Mouse (Mus musculus) kidney, postnatal 10 days (tissue): ENCODE results near the gene Tppp2.

Source experiments
- DNase-seq: peaks from one replicate; pipeline ENCODE4 v3.0.0; 2021; ENCODE audit warnings: mixed read lengths

The Tppp2 gene

DNA sequence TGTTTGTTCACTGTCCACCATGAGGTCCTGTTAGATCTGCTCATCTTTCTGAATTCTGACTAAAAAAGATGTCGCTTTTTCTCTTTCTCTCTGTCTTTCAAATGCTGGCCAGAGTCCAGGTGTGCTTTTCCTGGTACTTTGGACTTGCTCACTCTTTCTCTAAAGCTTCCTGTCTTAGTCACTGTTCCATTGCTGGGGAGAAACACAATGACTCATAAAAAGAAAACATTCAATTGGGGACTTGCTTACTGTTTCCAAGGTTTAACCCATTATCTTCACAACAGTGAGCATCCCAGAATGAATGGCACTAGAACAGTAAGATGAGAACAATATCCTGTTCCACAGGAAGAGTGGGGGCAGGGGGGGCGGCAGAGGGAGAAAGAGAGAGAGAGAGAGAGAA lies 42.1 kb downstream of the Tppp2 start:
- DNase-seq: no peak

DNA sequence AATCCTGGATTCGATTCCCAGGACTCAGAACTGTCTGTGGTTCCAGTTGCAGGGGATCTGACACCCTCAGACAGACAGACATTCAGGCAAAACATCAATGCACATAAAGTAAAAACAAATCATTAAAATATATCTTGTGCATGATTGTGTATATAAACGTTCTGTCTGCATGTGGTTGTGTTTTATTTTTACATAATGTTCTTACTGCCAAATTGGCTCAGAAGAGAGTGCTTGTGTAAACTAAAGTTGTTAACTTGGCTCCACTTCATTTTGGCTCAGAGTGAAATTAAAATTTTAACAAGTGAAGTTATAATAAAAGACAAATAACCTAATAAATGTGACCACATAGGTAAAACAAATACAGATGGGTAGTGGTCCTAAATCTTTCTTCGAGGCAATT lies 49.2 kb downstream of the Tppp2 start:
- DNase-seq: no peak
